Mouse (Mus musculus) embryonic facial prominence, embryonic 15.5 days (tissue): ENCODE measurements around the gene Gbp6. TPM values are rescaled to one million over a fixed set of nuclear protein-coding genes. Genes with fewer than 3 reads are reported as not detected.
"Not testable (repeated sequence)": the region's sequence is repeated elsewhere in the genome, so short reads cannot be mapped to it uniquely, and the experiment has no call there.

Experiments used
- ATAC-seq: fragments of 200-750 bp; cut with Nextera tagmentation; 2 replicates; pipeline ENCODE4 v1.8.0; 2017; ENCODE audit warnings: low read depth, moderate TSS enrichment; ENCODE audit not compliant: insufficient number of reproducible peaks, low FRiP score, low TSS enrichment
- H3K27ac ChIP-seq: fragments of 300-500 bp; sonication (generic); replicated peaks from 2 replicates; pipeline ENCODE4 v1.5.1; 2015; ENCODE audit warnings: mild to moderate bottlenecking, inconsistent platforms
- H3K27me3 ChIP-seq: fragments of 300-500 bp; sonication (generic); 2 replicates; pipeline ENCODE4 v1.6.1; 2015; ENCODE audit warnings: inconsistent platforms
- H3K36me3 ChIP-seq: fragments of 300-500 bp; sonication (generic); 2 replicates; pipeline ENCODE4 v1.6.1; 2015; ENCODE audit warnings: mild to moderate bottlenecking, inconsistent platforms
- H3K4me1 ChIP-seq: fragments of 300-500 bp; sonication (generic); 2 replicates; pipeline ENCODE4 v1.6.1; 2015; ENCODE audit warnings: inconsistent platforms
- H3K4me2 ChIP-seq: fragments of 300-500 bp; sonication (generic); replicated peaks from 2 replicates; pipeline ENCODE4 v1.6.1; 2015; ENCODE audit warnings: mild to moderate bottlenecking, inconsistent platforms
- H3K4me3 ChIP-seq: fragments of 300-500 bp; sonication (generic); replicated peaks from 2 replicates; pipeline ENCODE4 v1.5.1; 2015; ENCODE audit warnings: mild to moderate bottlenecking, inconsistent platforms
- H3K9ac ChIP-seq: fragments of 300-500 bp; sonication (generic); 2 replicates; pipeline ENCODE4 v1.6.1; 2015; ENCODE audit warnings: inconsistent platforms
- H3K9me3 ChIP-seq: fragments of 300-500 bp; sonication (generic); replicated peaks from 2 replicates; pipeline ENCODE4 v1.6.1; 2016; ENCODE audit warnings: inconsistent platforms
- WGBS: fragments of 180-500 bp; shearing (Covaris S2); methylation state at CpG from one replicate; pipeline ENCODE4 v1.1.7; 2015; 5-methylcytosine and 5-hydroxymethylcytosine counted together
- polyA plus RNA-seq: library from polyadenylated mRNA; unstranded; fragments of >200 nt; fragmentation: Nextera tagmentation; extraction: Ambion mirVana; gene quantifications from 2 replicates; pipeline ENCODE4 v1.2.1, GENCODE M21; 2015

Gbp6 gene
- polyA plus RNA-seq, 1 experiment from 2014 or later = 1.6 TPM

DNA sequence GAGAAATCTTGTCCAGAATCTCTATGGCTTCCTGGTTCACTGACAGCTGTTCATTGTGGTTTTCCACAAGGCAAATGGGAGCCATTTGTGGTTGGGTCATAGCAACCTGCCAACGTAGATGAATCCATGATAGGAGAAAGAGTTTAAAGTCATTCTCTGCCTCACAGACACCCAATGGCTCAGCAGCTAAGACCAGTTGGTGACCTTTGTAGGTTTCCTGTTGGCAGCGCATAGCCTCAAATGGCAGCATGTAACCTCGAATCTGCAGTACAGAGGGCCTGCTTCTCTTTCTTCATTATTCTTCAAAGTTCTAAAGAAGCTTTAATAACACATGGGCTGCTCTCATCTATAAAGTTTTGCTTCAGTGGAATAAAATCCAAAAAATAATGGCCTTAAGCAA is 2.6 kb downstream of the Gbp6 start:
- H3K9ac ChIP-seq, H3K4me1 ChIP-seq, H3K4me3 ChIP-seq, H3K4me2 ChIP-seq, H3K9me3 ChIP-seq, H3K36me3 ChIP-seq, H3K27ac ChIP-seq, ATAC-seq, H3K27me3 ChIP-seq: not testable (repeated sequence)
- WGBS = 84% methylated on average over 3 of the region's 3 CpGs

DNA sequence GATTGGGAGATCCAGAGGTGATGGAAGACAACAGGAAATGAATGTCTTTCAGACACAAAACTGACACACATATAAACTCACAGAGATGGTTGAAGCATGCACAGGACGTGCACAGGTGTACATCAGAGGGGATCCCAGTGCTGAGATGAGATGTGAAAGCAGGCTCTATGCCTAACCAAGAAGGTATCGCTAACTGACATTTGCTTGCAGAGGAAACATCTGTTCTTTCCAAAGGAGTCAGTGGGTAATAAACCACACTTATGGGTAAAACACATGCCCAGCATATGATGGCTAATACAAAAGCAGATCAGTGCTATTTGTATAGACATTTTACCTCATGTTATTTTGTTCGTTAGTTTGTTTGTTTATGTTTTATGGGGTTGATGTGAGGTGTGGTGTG is 32.8 kb downstream of the Gbp6 start:
- H3K4me2 ChIP-seq, ATAC-seq, H3K36me3 ChIP-seq, H3K9me3 ChIP-seq, H3K4me3 ChIP-seq, H3K4me1 ChIP-seq, H3K9ac ChIP-seq, H3K27ac ChIP-seq, H3K27me3 ChIP-seq: not testable (repeated sequence)
- no CpG with 5 or more reads among the region's 3 CpGs for WGBS

DNA sequence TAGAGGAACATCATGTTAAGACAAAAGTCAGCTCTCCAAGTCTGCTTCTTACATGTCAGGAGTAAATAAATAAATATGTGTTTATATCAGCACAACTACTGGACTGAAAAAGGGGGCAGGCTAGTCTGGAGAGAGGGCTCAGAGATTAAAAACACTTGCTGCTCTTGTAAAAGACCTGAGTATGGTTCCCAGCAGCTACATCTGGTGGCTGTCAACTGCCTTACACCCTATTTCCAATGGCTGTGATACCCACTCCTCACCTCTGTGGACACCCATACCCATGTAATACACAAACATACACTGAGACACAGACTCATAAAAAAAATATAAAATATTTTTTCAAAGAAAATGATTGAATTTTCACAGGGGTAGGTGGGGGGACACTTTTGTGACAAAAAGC is 41.0 kb downstream of the Gbp6 start:
- no peaks in the 10 kb centered on the region for H3K4me1 ChIP-seq
- no peaks in the 10 kb centered on the region for H3K9me3 ChIP-seq
- no peak overlapping the region for H3K4me3 ChIP-seq
- no peaks in the 10 kb centered on the region for H3K36me3 ChIP-seq
- no peak overlapping the region for H3K4me2 ChIP-seq
- no peak for ATAC-seq
- no peaks in the 10 kb centered on the region for H3K27me3 ChIP-seq
- H3K27ac ChIP-seq = no peak overlapping the region
- H3K9ac ChIP-seq = no peak overlapping the region

DNA sequence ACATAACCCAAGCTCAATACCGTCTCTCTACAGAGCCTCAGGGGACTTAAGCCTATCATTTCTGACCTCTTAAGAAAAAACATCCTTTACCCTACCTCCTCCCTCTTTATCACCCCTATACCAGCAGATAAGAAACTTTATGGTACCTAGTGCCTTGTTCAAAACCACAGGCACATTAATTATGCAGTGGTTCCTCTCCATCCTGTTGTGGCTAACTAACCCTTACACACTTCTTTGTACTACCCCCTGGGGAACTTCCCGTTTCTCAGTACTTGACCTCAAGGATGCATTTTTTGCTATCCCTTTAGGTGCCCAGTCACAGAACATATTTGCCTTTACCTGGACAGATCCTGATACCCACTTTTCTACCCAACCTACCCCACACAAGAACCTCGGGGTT is 48.8 kb downstream of the Gbp6 start:
- not testable (repeated sequence) for H3K9me3 ChIP-seq, H3K4me3 ChIP-seq, H3K9ac ChIP-seq, H3K4me1 ChIP-seq, H3K36me3 ChIP-seq, H3K4me2 ChIP-seq, ATAC-seq, H3K27ac ChIP-seq, H3K27me3 ChIP-seq
- 77% methylated on average over 3 of the region's 3 CpGs for WGBS

DNA sequence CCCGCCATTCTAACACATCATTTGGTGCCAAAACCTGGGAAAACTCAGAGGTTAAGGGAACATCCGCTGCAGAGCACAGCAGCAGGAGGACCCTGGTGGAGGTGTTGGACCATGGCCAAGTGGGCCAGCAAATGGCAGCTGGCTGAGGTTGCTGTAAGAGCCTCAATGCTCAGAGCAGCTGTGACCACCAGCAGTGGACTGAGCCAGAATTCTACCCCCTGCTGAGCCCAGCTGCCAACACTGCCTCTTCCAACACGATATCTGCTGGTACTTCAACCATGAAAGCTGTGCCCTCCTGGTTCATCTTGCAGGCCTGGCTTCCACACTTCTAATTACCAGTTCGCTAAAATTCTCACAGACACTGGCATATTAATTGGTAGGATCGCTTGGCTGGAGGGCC is 52.5 kb downstream of the Gbp6 start:
- H3K9ac ChIP-seq, H3K9me3 ChIP-seq, H3K4me1 ChIP-seq, H3K36me3 ChIP-seq, H3K27me3 ChIP-seq, H3K27ac ChIP-seq, H3K4me3 ChIP-seq, H3K4me2 ChIP-seq: not testable (repeated sequence)
- ATAC-seq = peak; percentile 34; the same call in 1 of the 2 replicates
- WGBS = 72% methylated on average over 5 of the region's 5 CpGs

DNA sequence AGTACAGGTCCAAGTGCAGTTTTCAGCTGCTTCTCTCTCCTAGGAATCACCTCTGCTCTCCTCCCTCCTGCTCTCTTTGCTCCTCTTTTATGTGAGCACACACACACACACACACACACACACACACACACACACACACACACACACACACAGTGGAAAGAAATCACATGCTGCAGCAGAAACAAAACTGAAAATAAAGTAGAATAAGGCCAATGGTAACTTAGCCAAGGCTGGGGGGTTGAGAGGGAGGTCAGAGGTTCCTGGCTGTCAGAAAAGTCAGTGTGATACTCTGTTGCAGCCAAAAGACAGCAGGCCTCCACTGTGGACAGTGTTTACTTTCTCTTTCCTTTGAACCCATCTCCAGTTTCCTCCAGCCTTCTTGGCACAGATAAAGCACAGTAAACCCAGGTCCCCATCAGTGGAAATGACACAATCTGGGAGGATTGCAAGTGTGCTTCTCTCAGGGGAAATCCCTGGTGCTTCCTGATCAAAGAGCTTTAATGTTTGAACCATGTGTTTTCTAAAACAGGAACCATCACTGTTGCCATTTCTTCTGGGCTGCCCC is 53.9 kb downstream of the Gbp6 start, which contains the start of gene Gbp10:
TSS of gene Gbp10 (minus strand) at position 51 of the 565 bp plus-strand sequence.
- H3K4me1 ChIP-seq, ATAC-seq, H3K4me2 ChIP-seq, H3K27me3 ChIP-seq, H3K4me3 ChIP-seq, H3K36me3 ChIP-seq, H3K27ac ChIP-seq, H3K9ac ChIP-seq, H3K9me3 ChIP-seq: not testable (repeated sequence)

DNA sequence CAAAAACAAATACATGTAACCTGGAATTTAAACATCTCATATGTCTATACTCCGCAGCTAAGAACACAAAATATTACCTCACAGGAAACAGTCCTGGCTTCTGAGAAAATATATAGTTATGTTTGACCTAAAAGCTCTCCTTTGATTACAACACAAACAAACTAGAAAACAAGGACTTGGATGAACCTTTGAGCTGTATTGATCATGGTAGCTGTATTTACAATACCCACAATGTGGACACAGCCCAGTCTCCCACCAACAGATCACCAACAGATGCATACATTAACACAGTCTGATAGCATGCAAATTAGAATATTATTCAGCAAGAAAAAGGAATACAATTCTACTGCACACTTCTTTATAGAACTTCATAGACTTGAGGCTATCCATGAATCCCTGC is 55.1 kb downstream of the Gbp6 start:
- H3K4me1 ChIP-seq, H3K4me2 ChIP-seq, H3K27ac ChIP-seq, H3K27me3 ChIP-seq, H3K4me3 ChIP-seq, ATAC-seq, H3K9ac ChIP-seq, H3K36me3 ChIP-seq, H3K9me3 ChIP-seq: not testable (repeated sequence)
- 74% methylated on average over 1 of the region's 1 CpGs for WGBS

DNA sequence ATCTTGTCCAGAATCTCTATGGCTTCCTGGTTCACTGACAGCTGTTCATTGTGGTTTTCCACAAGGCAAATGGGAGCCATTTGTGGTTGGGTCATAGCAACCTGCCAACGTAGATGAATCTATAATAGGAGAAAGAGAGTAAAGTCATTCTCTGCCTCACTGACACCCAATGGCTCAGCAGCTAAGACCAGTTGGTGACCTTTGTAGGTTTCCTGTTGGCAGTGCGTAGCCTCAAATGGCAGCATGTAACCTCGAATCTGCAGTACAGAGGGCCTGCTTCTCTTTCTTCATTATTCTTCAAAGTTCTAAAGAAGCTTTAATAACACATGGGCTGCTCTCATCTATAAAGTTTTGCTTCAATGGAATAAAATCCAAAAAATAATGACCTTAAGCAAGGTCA is 57.5 kb downstream of the Gbp6 start:
- not testable (repeated sequence) for H3K27ac ChIP-seq, H3K36me3 ChIP-seq, ATAC-seq, H3K9me3 ChIP-seq, H3K4me1 ChIP-seq, H3K4me3 ChIP-seq, H3K9ac ChIP-seq, H3K4me2 ChIP-seq, H3K27me3 ChIP-seq
- WGBS = 89% methylated on average over 3 of the region's 3 CpGs

Other genes starting within 250 kb of the Gbp6 start
- 2.3 and 2.8 TPM in 2 replicates for gene Gbp9, start 154.2 kb downstream of the Gbp6 start, polyA plus RNA-seq
- gene Gbp8, start 154.2 kb downstream of the Gbp6 start, polyA plus RNA-seq = 0.55 and 1.0 TPM in 2 replicates
- 0.69 and 0.77 TPM in 2 replicates for gene Gbp4, start 154.1 kb downstream of the Gbp6 start, polyA plus RNA-seq
- 0.43 TPM in 1 of 2 replicates, not detected in the other for gene Gbp10, start 54.2 kb downstream of the Gbp6 start, polyA plus RNA-seq
- gene Gm43302, start within 50 bp of the Gbp6 start, polyA plus RNA-seq = 0.08 and 0.09 TPM in 2 replicates
- 7.3 and 7.4 TPM in 2 replicates for gene Lrrc8b, start 122.1 kb upstream of the Gbp6 start, polyA plus RNA-seq
- gene Lrrc8c, start 225.7 kb upstream of the Gbp6 start, polyA plus RNA-seq = 15.5 and 16.1 TPM in 2 replicates